Comparison of ENCODE assay signal across 8 mouse cellular contexts in the genomic region with DNA sequence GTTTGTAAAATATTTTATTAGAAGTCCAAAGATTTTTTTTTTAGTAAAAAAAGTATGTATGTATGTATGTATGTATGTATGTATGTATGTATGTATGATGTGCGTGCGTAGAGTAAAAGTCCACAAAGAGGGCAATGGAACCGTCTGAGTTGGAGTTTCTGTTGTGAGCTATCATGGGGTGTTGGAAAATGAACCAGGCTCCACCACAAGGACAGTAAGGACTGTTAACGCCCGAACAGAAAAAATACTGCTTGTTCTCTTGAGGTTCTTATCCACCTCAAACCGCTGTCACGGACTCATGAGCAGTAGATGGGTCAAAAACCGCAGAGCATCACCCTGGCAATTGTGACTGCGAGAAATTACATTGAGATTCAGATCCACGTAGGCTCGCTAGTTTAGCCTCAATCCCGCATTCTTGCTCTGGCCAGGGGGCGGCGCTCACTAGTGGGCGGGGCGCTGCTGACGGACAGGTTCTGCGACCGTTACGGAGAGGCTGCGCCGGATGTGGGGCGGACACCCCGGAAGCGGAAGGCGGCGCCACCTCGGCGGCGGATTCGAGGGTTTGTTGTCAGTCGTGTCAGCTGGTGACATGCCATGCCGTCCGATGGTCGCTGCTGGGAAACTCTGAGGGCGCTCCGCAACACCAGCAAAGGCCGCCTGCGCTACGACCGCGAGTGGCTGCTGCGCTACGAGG. TPM values are rescaled to one million over a fixed set of nuclear protein-coding genes. Genes with fewer than 3 reads are reported as not detected.
DNase-seq lines count a peak whose midpoint lies in the region; ATAC-seq and TF ChIP-seq lines count a peak whose summit lies in the region.

Gle1 (plus strand) TSS at position 521 of the 694 bp plus-strand sequence.

- H3K27ac ChIP-seq in forebrain, embryonic 10.5 days: peak within 1 kb of the TSS; percentile 86
- peak within 1 kb of the TSS; percentile 86 for H3K27ac ChIP-seq in heart, embryonic 15.5 days
- peak within 1 kb of the TSS; percentile 63 for H3K27ac ChIP-seq in liver, embryonic 14.5 days
- H3K27ac ChIP-seq in neural tube, embryonic 11.5 days (ENCODE audit: low read depth, low read length): no peak within 1 kb of the TSS
- peak within 1 kb of the TSS; percentile 79 for H3K27ac ChIP-seq in stomach, postnatal 0 days (replicated peaks)

- H3K4me2 ChIP-seq in heart, embryonic 15.5 days: peak within 1 kb of the TSS; percentile 81
- peak within 1 kb of the TSS; percentile 80 for H3K4me2 ChIP-seq in liver, embryonic 14.5 days (ENCODE audit: low read depth)
- H3K4me2 ChIP-seq in neural tube, embryonic 11.5 days (ENCODE audit: low read depth): peak within 1 kb of the TSS; percentile 65
- H3K4me2 ChIP-seq in stomach, postnatal 0 days (replicated peaks; ENCODE audit: low read depth): peak within 1 kb of the TSS; percentile 57

- no peaks in the 10 kb centered on the region for H3K9me3 ChIP-seq in forebrain, embryonic 10.5 days
- no peaks in the 10 kb centered on the region for H3K9me3 ChIP-seq in heart, embryonic 15.5 days (replicated peaks)
- no peaks in the 10 kb centered on the region for H3K9me3 ChIP-seq in liver, embryonic 14.5 days (ENCODE audit: control insufficient read depth, low read length)
- H3K9me3 ChIP-seq in neural tube, embryonic 11.5 days (ENCODE audit: control insufficient read depth, low read length): no peaks in the 10 kb centered on the region
- no peaks in the 10 kb centered on the region for H3K9me3 ChIP-seq in stomach, postnatal 0 days (ENCODE audit: control insufficient read depth, low read length)

- peak; percentile 85 for TF ChIP-seq CTCF in liver, embryonic 14.5 days (IDR thresholded peaks at IDR 0.05; ENCODE audit: low read depth)
- TF ChIP-seq CTCF in stomach, postnatal 0 days (IDR thresholded peaks at IDR 0.05; ENCODE audit: low read depth): peak; percentile 80

- peak; percentile 95 to 97 for DNase-seq in CD8-positive naive resting alpha-beta T cell, adult 2 months (ENCODE audit: low read depth in 2 of 2, low spot score in 2 of 2)
- DNase-seq in c-Kit-positive CD71-negative TER-119-negative erythroid progenitor cells, embryonic 14.5 days (ENCODE audit: low read depth): peak; percentile 90
- DNase-seq in forebrain, embryonic 10.5 days (ENCODE audit: extremely low spot score, low spot score): peak; percentile 96
- peak; percentile 97 for DNase-seq in kidney, postnatal 25 days
- DNase-seq in liver, embryonic 14.5 days (ENCODE audit: low read depth in 3 of 3, low spot score in 3 of 3): peak; percentile 84 to 87 (median 86)
- peak; percentile 97 for DNase-seq in neural tube, embryonic 11.5 days (ENCODE audit: low spot score)
- DNase-seq in stomach, postnatal 0 days (ENCODE audit: low spot score): peak; percentile 98

- no peak for TF ChIP-seq EP300 in liver, embryonic 14.5 days (IDR thresholded peaks at IDR 0.05; ENCODE audit: low read depth)
- no peak for TF ChIP-seq EP300 in stomach, postnatal 0 days (optimal IDR thresholded peaks at IDR 0.05)

- peak within 1 kb of the TSS; percentile 69 for H3K4me3 ChIP-seq in forebrain, embryonic 10.5 days
- H3K4me3 ChIP-seq in heart, embryonic 15.5 days: peak within 1 kb of the TSS; percentile 98
- H3K4me3 ChIP-seq in liver, embryonic 14.5 days (ENCODE audit: insufficient read depth in 1 of 2, low read depth in 2 of 2, low read length in 2 of 2): peak within 1 kb of the TSS; percentile 78 to 90
- H3K4me3 ChIP-seq in neural tube, embryonic 11.5 days (ENCODE audit: low read depth, low read length): peak within 1 kb of the TSS; percentile 86
- peak within 1 kb of the TSS; percentile 62 for H3K4me3 ChIP-seq in stomach, postnatal 0 days (ENCODE audit: low read depth, low read length)

- peak within 1 kb of the TSS; percentile 77 for H3K9ac ChIP-seq in heart, embryonic 15.5 days
- peak within 1 kb of the TSS; percentile 74 for H3K9ac ChIP-seq in liver, embryonic 14.5 days (replicated peaks)
- H3K9ac ChIP-seq in neural tube, embryonic 11.5 days (ENCODE audit: low read length): peak within 1 kb of the TSS; percentile 57
- H3K9ac ChIP-seq in stomach, postnatal 0 days (ENCODE audit: low read length): peak within 1 kb of the TSS; percentile 73

- H3K4me1 ChIP-seq in forebrain, embryonic 10.5 days: peaks cover 10% of the 10 kb centered on the region
- peaks cover 8% of the 10 kb centered on the region for H3K4me1 ChIP-seq in heart, embryonic 15.5 days (replicated peaks)
- peaks cover 0 to 7% of the 10 kb centered on the region in 2 experiments; a peak in 2 of 4 replicates for H3K4me1 ChIP-seq in liver, embryonic 14.5 days (replicated peaks; ENCODE audit: control insufficient read depth in 2 of 2, insufficient read depth in 2 of 2, low read length in 1 of 2)
- H3K4me1 ChIP-seq in neural tube, embryonic 11.5 days (ENCODE audit: control insufficient read depth, insufficient read depth, low read length): peaks cover 4% of the 10 kb centered on the region; the same call in 1 of the 2 replicates
- peaks cover 4% of the 10 kb centered on the region; the same call in 1 of the 2 replicates for H3K4me1 ChIP-seq in stomach, postnatal 0 days (replicated peaks; ENCODE audit: control insufficient read depth, insufficient read depth)

- peak; percentile 93 for ATAC-seq in heart, embryonic 15.5 days (replicated peaks; ENCODE audit: insufficient number of reproducible peaks, insufficient read depth, low FRiP score, low read depth)
- peak; percentile 93 for ATAC-seq in liver, embryonic 14.5 days (ENCODE audit: insufficient read depth)
- ATAC-seq in neural tube, embryonic 11.5 days (ENCODE audit: insufficient read depth, low FRiP score, low TSS enrichment): peak; percentile 87
- ATAC-seq in stomach, postnatal 0 days (ENCODE audit: low FRiP score, low TSS enrichment): peak; percentile 97

- WGBS in forebrain, embryonic 10.5 days: 3% methylated on average over 44 of the region's 44 CpGs
- WGBS in heart, embryonic 15.5 days: 3% methylated on average over 44 of the region's 44 CpGs
- 3% methylated on average over 44 of the region's 44 CpGs for WGBS in liver, embryonic 14.5 days (ENCODE audit: insufficient replicate concordance)
- WGBS in neural tube, embryonic 11.5 days: 4% methylated on average over 44 of the region's 44 CpGs
- WGBS in stomach, postnatal 0 days: 2% methylated on average over 44 of the region's 44 CpGs

- H3K27me3 ChIP-seq in forebrain, embryonic 10.5 days (ENCODE audit: poor library complexity, severe bottlenecking): no peaks in the 10 kb centered on the region
- H3K27me3 ChIP-seq in heart, embryonic 15.5 days: no peaks in the 10 kb centered on the region
- H3K27me3 ChIP-seq in liver, embryonic 14.5 days (ENCODE audit: control insufficient read depth, insufficient read depth, low read length): no peaks in the 10 kb centered on the region
- no peaks in the 10 kb centered on the region for H3K27me3 ChIP-seq in neural tube, embryonic 11.5 days (ENCODE audit: control insufficient read depth, insufficient read depth, low read length)
- no peaks in the 10 kb centered on the region for H3K27me3 ChIP-seq in stomach, postnatal 0 days (ENCODE audit: control insufficient read depth, insufficient read depth, low read length)

- H3K36me3 ChIP-seq in forebrain, embryonic 10.5 days (replicated peaks): peaks cover 49% of the 10 kb centered on the region
- H3K36me3 ChIP-seq in heart, embryonic 15.5 days: peaks cover 33% of the 10 kb centered on the region
- peaks cover 8% of the 10 kb centered on the region for H3K36me3 ChIP-seq in liver, embryonic 14.5 days (replicated peaks; ENCODE audit: control insufficient read depth, insufficient read depth, low read depth)
- peaks cover 14% of the 10 kb centered on the region for H3K36me3 ChIP-seq in neural tube, embryonic 11.5 days (ENCODE audit: control insufficient read depth, insufficient read depth, low read length)
- H3K36me3 ChIP-seq in stomach, postnatal 0 days (ENCODE audit: control insufficient read depth, insufficient read depth, low read length): peaks cover 3% of the 10 kb centered on the region

RNA-seq across cellular contexts. Expression of gene Gle1, which starts in this region (rescaled TPM):
- polyA plus RNA-seq in forebrain, embryonic 10.5 days (2016; fragmentation: Nextera tagmentation; extraction: Ambion mirVana): 74.9 and 77.4 TPM in 2 replicates
- polyA plus RNA-seq in heart, embryonic 15.5 days (2015; fragmentation: Nextera tagmentation; extraction: Ambion mirVana): 34.2 and 41.2 TPM in 2 replicates
- polyA plus RNA-seq in liver, embryonic 14.5 days (2012; rRNA removed): 11.2 and 13.5 TPM in 2 replicates
- polyA plus RNA-seq in liver, embryonic 14.5 days (2014; fragmentation: Nextera tagmentation; extraction: Ambion mirVana): 17.6 and 20.5 TPM in 2 replicates
- 61.5 and 71.3 TPM in 2 replicates for polyA plus RNA-seq in neural tube, embryonic 11.5 days (2014; fragmentation: Nextera tagmentation; extraction: Ambion mirVana)
- polyA plus RNA-seq in stomach, postnatal 0 days (2015; fragmentation: Nextera tagmentation; extraction: Ambion mirVana): 22.7 and 24.1 TPM in 2 replicates
